Mouse (Mus musculus): ENCODE measurements around the gene Blvrb.
"Not testable (repeated sequence)": the region's sequence is repeated elsewhere in the genome, so short reads cannot be mapped to it uniquely, and the experiment has no call there.

The Blvrb gene

GRCm38 (mm10) chr7:27480927-27481626 lies 33.3 kb downstream of the Blvrb start:
- no peak for DNase-seq (ENCODE audit: extremely low read depth, low read depth)

GRCm38 (mm10) chr7:27481627-27481969 lies 33.8 kb downstream of the Blvrb start:
- peak; percentile 78 for DNase-seq (ENCODE audit: extremely low read depth, low read depth)

GRCm38 (mm10) chr7:27483860-27484259 lies 36.1 kb downstream of the Blvrb start:
- no peak for DNase-seq (ENCODE audit: extremely low read depth, low read depth)

- peak; percentile 77 for DNase-seq (ENCODE audit: extremely low read depth, low read depth)
Measured at GRCm38 (mm10) chr7:27486102-27486769, 38.5 kb downstream of the Blvrb start.

- DNase-seq (ENCODE audit: extremely low read depth, low read depth), result peak; percentile 96
Measured at GRCm38 (mm10) chr7:27486770-27487697, 39.3 kb downstream of the Blvrb start, which contains the start of gene Sertad1. Gene Sertad1, plus strand, starts transcription at chr7:27486910.

GRCm38 (mm10) chr7:27487740-27488268 lies 40.0 kb downstream of the Blvrb start:
- no peak for DNase-seq (ENCODE audit: extremely low read depth, low read depth)

GRCm38 (mm10) chr7:27489270-27489869 lies 41.6 kb downstream of the Blvrb start:
- no peak for DNase-seq (ENCODE audit: extremely low read depth, low read depth)

GRCm38 (mm10) chr7:27490227-27490542 lies 42.4 kb downstream of the Blvrb start:
- DNase-seq (ENCODE audit: extremely low read depth, low read depth), result no peak

- DNase-seq (ENCODE audit: extremely low read depth, low read depth), result peak; percentile 80
Measured at GRCm38 (mm10) chr7:27490543-27491329, 43.0 kb downstream of the Blvrb start.

- no peak for DNase-seq (ENCODE audit: extremely low read depth, low read depth)
Measured at GRCm38 (mm10) chr7:27491856-27492255, 44.1 kb downstream of the Blvrb start.

- no peak for DNase-seq (ENCODE audit: extremely low read depth, low read depth)
Measured at GRCm38 (mm10) chr7:27493022-27493421, 45.2 kb downstream of the Blvrb start.

- DNase-seq (ENCODE audit: extremely low read depth, low read depth), result no peak
Measured at GRCm38 (mm10) chr7:27493450-27493849, 45.7 kb downstream of the Blvrb start.

GRCm38 (mm10) chr7:27494659-27495367 lies 47.0 kb downstream of the Blvrb start:
- DNase-seq (ENCODE audit: extremely low read depth, low read depth), result not testable (repeated sequence)

GRCm38 (mm10) chr7:27499036-27499435 lies 51.3 kb downstream of the Blvrb start, which contains the start of gene Prx:
Gene Prx, plus strand, starts transcription at chr7:27499324.
- no peak for DNase-seq (ENCODE audit: extremely low read depth, low read depth)

- DNase-seq (ENCODE audit: extremely low read depth, low read depth), result no peak
Measured at GRCm38 (mm10) chr7:27501620-27502019, 53.8 kb downstream of the Blvrb start.

- no peak for DNase-seq (ENCODE audit: extremely low read depth, low read depth)
Measured at GRCm38 (mm10) chr7:27506765-27507370, 59.1 kb downstream of the Blvrb start.

- peak; percentile 89 for DNase-seq (ENCODE audit: extremely low read depth, low read depth)
Measured at GRCm38 (mm10) chr7:27507711-27508647, 60.2 kb downstream of the Blvrb start.

GRCm38 (mm10) chr7:27508648-27509005 lies 60.8 kb downstream of the Blvrb start:
- DNase-seq (ENCODE audit: extremely low read depth, low read depth), result peak; percentile 66

Data from MEL-GATA-1-ER (cell line).